Mouse (Mus musculus): ENCODE results near the gene Tcp10b. TPM values are rescaled to one million over a fixed set of nuclear protein-coding genes. Genes with fewer than 3 reads are reported as not detected.

The Tcp10b gene
- polyA plus RNA-seq, 1 experiment = not detected

Other genes starting within 250 kb of the Tcp10b start
- gene Mas1, start 193.0 kb upstream of the Tcp10b start, polyA plus RNA-seq (2012; rRNA removed) = not detected in 2 replicates
- gene Mrgprh, start 185.1 kb upstream of the Tcp10b start, polyA plus RNA-seq (2012; rRNA removed) = 0.05 TPM in 1 of 2 replicates, not detected in the other
- 0.79 and 1.1 TPM in 2 replicates for gene Pnldc1, start 150.9 kb upstream of the Tcp10b start, polyA plus RNA-seq (2012; rRNA removed)
- gene Tcp1, start 145.4 kb upstream of the Tcp10b start, polyA plus RNA-seq (2012; rRNA removed) = 56.8 and 58.7 TPM in 2 replicates
- gene Mrpl18, start 144.8 kb upstream of the Tcp10b start, polyA plus RNA-seq (2012; rRNA removed) = 35.1 and 38.9 TPM in 2 replicates
- gene Acat3, start 120.5 kb upstream of the Tcp10b start, polyA plus RNA-seq (2012; rRNA removed) = 0.10 and 0.19 TPM in 2 replicates
- gene Acat2, start 100.4 kb upstream of the Tcp10b start, polyA plus RNA-seq (2012; rRNA removed) = 17.0 and 20.3 TPM in 2 replicates
- gene Wtap, start 66.9 kb upstream of the Tcp10b start, polyA plus RNA-seq (2012; rRNA removed) = 18.0 and 20.8 TPM in 2 replicates
- gene Sod2, start 54.3 kb upstream of the Tcp10b start, polyA plus RNA-seq (2012; rRNA removed) = 156 and 214 TPM in 2 replicates
- 0.73 and 2.2 TPM in 2 replicates for gene Gpr31b, start 8.8 kb upstream of the Tcp10b start, polyA plus RNA-seq (2012; rRNA removed)
- 2.0 and 6.7 TPM in 2 replicates for gene Unc93a, start 70.7 kb downstream of the Tcp10b start, polyA plus RNA-seq (2012; rRNA removed)
- not detected in 2 replicates for gene Smok2a, start 160.1 kb downstream of the Tcp10b start, polyA plus RNA-seq (2012; rRNA removed)
- not detected in 2 replicates for gene Smok2b, start 169.2 kb downstream of the Tcp10b start, polyA plus RNA-seq (2012; rRNA removed)